Mouse (Mus musculus): ENCODE results near the gene Hist1h2bn. TPM values are rescaled to one million over a fixed set of nuclear protein-coding genes. Genes with fewer than 3 reads are reported as not detected.
"Not testable (repeated sequence)": the region's sequence is repeated elsewhere in the genome, so short reads cannot be mapped to it uniquely, and the experiment has no call there.

The Hist1h2bn gene
- 168 and 218 TPM in 2 replicates for total RNA-seq (2014; fragmentation: Nextera tagmentation)
- total RNA-seq (2017), result 1,437 and 1,878 TPM in 2 replicates

GRCm38 (mm10) chr13:21753524-21754285 is at the start of gene Hist1h2bn, which contains the start of gene Hist1h2ak:
Hist1h2bn (plus strand) TSS chr13:21754123.
Hist1h2ak (minus strand) TSS chr13:21753827.
- peak; percentile 78 for ATAC-seq (replicated peaks; ENCODE audit: poor library complexity, severe bottlenecking)

GRCm38 (mm10) chr13:21706669-21707068 is 47.3 kb upstream of the Hist1h2bn start:
- no peak for ATAC-seq (replicated peaks; ENCODE audit: poor library complexity, severe bottlenecking)

GRCm38 (mm10) chr13:21710031-21710711 is 43.8 kb upstream of the Hist1h2bn start:
- ATAC-seq (replicated peaks; ENCODE audit: poor library complexity, severe bottlenecking), result peak; percentile 89

- ATAC-seq (replicated peaks; ENCODE audit: poor library complexity, severe bottlenecking), result peak; percentile 46
Observed at GRCm38 (mm10) chr13:21710821-21711525, 43.0 kb upstream of the Hist1h2bn start.

GRCm38 (mm10) chr13:21711698-21712097 is 42.2 kb upstream of the Hist1h2bn start:
- ATAC-seq (replicated peaks; ENCODE audit: poor library complexity, severe bottlenecking), result no peak

- peak; percentile 21 for ATAC-seq (replicated peaks; ENCODE audit: poor library complexity, severe bottlenecking)
Observed at GRCm38 (mm10) chr13:21714725-21715124, 39.2 kb upstream of the Hist1h2bn start.

GRCm38 (mm10) chr13:21715131-21715863 is 38.6 kb upstream of the Hist1h2bn start:
- ATAC-seq (replicated peaks; ENCODE audit: poor library complexity, severe bottlenecking), result peak; percentile 20

- ATAC-seq (replicated peaks; ENCODE audit: poor library complexity, severe bottlenecking), result peak; percentile 81
Observed at GRCm38 (mm10) chr13:21715864-21716539, 37.9 kb upstream of the Hist1h2bn start, which contains the start of the genes Hist1h2bl and Hist1h2ai. Hist1h2bl (minus strand) TSS chr13:21716143. Hist1h2ai (plus strand) TSS chr13:21716422.

GRCm38 (mm10) chr13:21716540-21717391 is 37.2 kb upstream of the Hist1h2bn start:
- ATAC-seq (replicated peaks; ENCODE audit: poor library complexity, severe bottlenecking), result peak; percentile 43

GRCm38 (mm10) chr13:21717397-21718357 is 36.2 kb upstream of the Hist1h2bn start, which contains the start of gene Hist1h3h:
Hist1h3h (plus strand) TSS chr13:21717659.
- ATAC-seq (replicated peaks; ENCODE audit: poor library complexity, severe bottlenecking), result peak; percentile 33

GRCm38 (mm10) chr13:21718381-21719080 is 35.4 kb upstream of the Hist1h2bn start:
- ATAC-seq (replicated peaks; ENCODE audit: poor library complexity, severe bottlenecking), result no peak

- not testable (repeated sequence) for ATAC-seq (replicated peaks; ENCODE audit: poor library complexity, severe bottlenecking)
Observed at GRCm38 (mm10) chr13:21721107-21721756, 32.7 kb upstream of the Hist1h2bn start.

GRCm38 (mm10) chr13:21721757-21722372 is 32.1 kb upstream of the Hist1h2bn start, which contains the start of gene Hist1h2bm:
Hist1h2bm (plus strand) TSS chr13:21722044.
- peak; percentile 94 for ATAC-seq (replicated peaks; ENCODE audit: poor library complexity, severe bottlenecking)

- no peak for ATAC-seq (replicated peaks; ENCODE audit: poor library complexity, severe bottlenecking)
Observed at GRCm38 (mm10) chr13:21722373-21722925, 31.5 kb upstream of the Hist1h2bn start.

Data from granulocyte monocyte progenitor cell, adult 5-6 weeks (primary cell).